Mouse (Mus musculus) embryonic stem cell, embryonic (primary cell): ENCODE data around the gene Tmc7.

Experiments
- CTCF ChIA-PET, 4 experiments: fragments of 300-600 bp in 2 of 4; fragments of 350-600 bp in 2 of 4; sonication (Branson Sonifier 250); formaldehyde crosslinking; loops; one replicate each; lab custom pipeline; 2022; ENCODE audit warnings: inconsistent platforms in 2 of 4; lab: Charles Lee
- POLR2A ChIA-PET, 4 experiments: fragments of 300-600 bp in 2 of 4; fragments of 350-600 bp in 2 of 4; sonication (Branson Sonifier 250); formaldehyde crosslinking; loops; one replicate each; lab custom pipeline; 2022; ENCODE audit warnings: antibody characterized with exemption in 4 of 4, inconsistent platforms in 1 of 4; lab: Charles Lee

Tmc7 gene

DNA sequence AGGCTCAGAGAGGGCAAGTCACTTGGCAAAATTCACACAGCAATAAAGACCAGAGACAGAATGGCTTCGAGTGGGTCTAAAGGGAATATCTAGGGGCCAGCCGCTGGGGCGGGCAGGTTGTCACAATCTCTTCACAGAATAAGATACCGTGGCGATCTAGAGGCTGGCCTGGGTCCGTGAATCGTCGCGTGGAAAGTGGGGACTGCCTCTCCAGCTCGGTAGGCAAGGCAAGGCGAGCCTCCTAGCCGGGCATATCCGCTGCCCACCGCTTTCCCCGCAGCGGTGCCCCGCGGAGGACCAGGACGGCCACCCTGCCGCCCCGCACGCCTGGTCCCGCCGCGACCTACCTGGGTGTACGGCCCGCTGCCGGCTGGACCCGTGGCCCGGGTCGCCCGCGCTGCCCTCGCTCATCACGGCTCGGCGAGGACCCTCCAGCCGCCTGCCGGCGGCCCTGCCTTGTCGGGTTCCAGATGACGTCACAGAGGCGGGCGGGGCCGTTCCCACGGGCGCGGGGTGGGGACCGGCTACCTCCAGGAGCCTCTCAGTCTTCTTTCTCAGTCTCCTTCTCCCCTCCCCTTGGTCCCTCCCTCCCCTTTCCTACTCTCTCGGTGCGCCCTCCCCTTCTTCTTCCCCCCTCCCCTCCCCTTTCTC is at the start of gene Tmc7:
Gene Tmc7 (minus strand): TSS at position 480 of the 651 bp plus-strand sequence.
- POLR2A ChIA-PET: interaction anchor here in 3 of 4 experiments (0.6 to 9.3 kb wide), 16 partner anchors 9 to 1314 kb away, joined by 3 to 121 read pairs (median 4); partner anchors contain the start of gene Coq7 (in 1 of the 3)

DNA sequence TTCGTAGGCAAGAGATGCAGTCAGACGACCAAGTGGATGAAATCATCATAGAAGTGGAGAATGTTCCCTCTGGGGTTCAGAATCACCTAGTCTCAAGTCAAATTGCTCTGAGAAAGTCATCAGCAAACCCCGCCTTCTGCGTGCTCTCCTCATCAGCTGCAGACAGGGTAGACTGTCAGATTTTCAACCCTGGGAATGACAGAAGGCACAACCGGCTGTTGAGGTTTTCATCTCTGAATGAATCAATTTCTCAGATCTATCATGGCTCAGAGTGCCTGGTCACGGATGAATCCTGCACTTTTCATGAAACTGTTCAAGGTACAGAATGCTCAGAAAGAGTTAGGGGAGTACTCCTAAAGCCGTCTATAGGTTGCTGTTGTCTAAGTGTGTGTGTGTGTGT is 49.4 kb upstream of the Tmc7 start:
- ChIA-PET CTCF (no interaction called here), POLR2A (interaction anchor here in 1 of 4 experiments (0.7 kb wide), 1 partner anchor 429 kb away, joined by 4 read pairs; no protein-coding TSS in a partner anchor)

More for the DNA sequence above, at the start of gene Tmc7:
- CTCF ChIA-PET: interaction anchor here in 3 of 4 experiments (0.6 to 2.3 kb wide), 7 partner anchors 9 to 279 kb away, joined by 4 to 19 read pairs (median 7); no protein-coding TSS in a partner anchor

DNA sequence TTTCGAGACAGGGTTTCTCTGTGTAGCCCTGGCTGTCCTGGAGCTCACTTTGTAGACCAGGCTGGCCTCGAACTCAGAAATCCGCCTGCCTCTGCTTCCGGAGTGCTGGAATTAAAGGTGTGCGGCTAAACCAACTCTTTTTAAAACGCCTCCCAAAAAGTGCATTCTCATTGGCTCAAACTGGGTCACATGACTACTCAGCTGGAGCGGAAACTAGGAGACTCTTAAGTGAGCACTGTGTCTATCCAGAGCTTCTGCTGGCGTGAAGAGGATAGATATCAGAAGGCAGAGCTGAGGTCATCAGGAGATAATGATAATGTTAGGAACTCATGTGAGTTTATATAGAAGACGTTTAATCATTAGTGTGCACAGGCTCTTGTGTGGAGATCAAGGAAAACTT is 48.6 kb upstream of the Tmc7 start:
- POLR2A ChIA-PET: interaction anchor here in 1 of 4 experiments (0.7 to 1.3 kb wide), 2 partner anchors 38 to 78 kb away, joined by 3 to 6 read pairs; no protein-coding TSS in a partner anchor
- CTCF ChIA-PET: no interaction called here

DNA sequence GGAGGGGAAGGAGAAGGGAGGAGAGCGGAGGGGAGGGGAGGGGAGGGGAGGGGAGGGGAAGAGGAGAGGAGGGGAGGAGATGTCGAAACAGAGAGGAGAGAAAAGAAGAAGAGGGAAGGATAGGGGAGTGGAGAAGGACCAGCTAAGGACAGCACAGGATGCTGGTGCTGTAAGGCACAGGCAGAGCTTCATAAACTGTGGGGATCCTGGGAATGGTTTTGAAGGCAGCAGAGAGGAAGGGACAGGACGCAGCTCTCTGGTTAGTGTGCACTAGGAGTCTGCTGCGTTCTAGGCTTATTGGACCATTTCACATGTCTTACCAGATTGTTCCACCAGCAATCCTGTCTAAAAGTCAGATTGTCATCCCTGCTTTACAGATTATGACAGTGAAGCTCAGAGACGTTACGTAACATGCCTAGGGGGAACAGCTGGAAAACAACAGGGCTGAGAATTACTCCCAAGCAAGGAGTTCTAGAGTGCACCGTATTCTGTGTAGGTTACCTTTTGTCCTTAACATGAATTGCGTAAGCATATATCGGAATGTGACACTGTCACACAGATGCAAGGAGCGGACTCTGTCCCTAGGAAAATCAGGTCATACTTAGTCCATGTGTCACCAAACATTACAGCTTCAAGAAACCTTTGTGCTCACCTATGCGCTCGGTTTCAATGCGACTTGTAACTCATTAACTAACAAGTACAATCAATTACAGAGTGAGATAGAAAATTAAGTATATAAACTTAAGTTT is 43.2 kb upstream of the Tmc7 start:
- ChIA-PET POLR2A (interaction anchor here in 1 of 4 experiments (1.6 kb wide), 1 partner anchor 34 kb away, joined by 5 read pairs; no protein-coding TSS in a partner anchor), CTCF (interaction anchor here in 1 of 4 experiments (1.3 kb wide), 1 partner anchor 109 kb away, joined by 3 read pairs; no protein-coding TSS in a partner anchor)

DNA sequence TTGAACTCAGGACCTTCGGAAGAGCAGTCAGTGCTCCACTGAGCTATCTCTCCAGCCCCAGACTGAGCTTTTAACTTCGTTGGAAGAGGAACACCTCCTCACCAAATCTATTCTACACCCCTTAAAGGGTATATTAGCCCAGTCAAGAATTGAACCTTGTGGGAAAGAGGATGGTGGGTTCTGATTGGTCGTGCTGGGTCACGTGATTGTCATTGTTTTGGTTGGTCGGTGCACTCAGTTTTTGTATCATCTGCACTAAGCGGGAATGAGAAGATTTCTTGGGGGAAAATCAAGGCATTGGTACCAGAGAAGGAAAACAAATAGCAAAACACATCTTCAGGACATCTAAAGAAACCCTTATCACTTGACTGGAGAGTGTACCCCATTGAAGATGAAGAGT is 36.6 kb upstream of the Tmc7 start:
- CTCF ChIA-PET: interaction anchor here in 1 of 4 experiments (0.6 kb wide), 1 partner anchor 170 kb away, joined by 3 read pairs; no protein-coding TSS in a partner anchor

DNA sequence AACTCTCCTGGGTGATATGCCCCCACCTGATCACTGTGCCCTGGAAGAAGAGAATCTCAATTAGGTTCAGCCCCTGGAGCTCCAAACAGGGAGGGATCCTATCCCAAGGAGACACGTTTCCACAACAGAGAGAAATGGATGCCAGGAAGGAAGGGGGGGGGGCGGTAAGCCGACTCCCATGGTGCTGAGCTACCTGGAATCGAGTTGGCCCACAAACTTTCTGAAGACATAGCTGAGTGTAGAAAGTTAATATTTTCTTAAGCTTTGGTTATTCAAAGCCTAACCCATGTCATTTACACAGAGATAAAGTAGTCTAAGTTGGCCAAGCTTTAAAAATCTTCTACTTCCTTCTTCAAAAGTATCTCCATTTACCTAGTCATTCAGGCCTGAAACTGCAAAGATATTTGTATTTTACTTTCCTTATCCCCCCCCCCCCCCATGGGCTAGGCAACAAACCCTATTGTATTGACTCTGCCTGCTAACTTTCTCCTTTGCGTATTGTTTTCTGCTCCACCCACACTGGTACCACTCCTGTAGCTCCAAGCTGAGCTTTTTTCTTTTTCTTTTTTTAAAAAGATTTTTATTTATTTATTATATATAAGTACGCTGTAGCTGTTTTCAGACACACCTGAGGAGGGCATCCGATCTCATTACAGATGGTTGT is 35.8 kb upstream of the Tmc7 start:
- ChIA-PET POLR2A (interaction anchor here in 3 of 4 experiments (0.6 to 1.5 kb wide), 8 partner anchors 12 to 411 kb away, joined by 3 to 7 read pairs (median 4); partner anchors contain the start of gene Tmc5 (in 1 of the 3)), CTCF (interaction anchor here in 2 of 4 experiments (0.5 to 0.6 kb wide), 2 partner anchors 111 to 172 kb away, joined by 5 to 13 read pairs; no protein-coding TSS in a partner anchor)

More for the DNA sequence above, 36.6 kb upstream of the Tmc7 start:
- POLR2A ChIA-PET: interaction anchor here in 2 of 4 experiments (1.1 to 1.2 kb wide), 2 partner anchors 24 to 233 kb away, joined by 3 to 4 read pairs; partner anchors contain the start of gene Tmc5 (in 1 of the 2)

DNA sequence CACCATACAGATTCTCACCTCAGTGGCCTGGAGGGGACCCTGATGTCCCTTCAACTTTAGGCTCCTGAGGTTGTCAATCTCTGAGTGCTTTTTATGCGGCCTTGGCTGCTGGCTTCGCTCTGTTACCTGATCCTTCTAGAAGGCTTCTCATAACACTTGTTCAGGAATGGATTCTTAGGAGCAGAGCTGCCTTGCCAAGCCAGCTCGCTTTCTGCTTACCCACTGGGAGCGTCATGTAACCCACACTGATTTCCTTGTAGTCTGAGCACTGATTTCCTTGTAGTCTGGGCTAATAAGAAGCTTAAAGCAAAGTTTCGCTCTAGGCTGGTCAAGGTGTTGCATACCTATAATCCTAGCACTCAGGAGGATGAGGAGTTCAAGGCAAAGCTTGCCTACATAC is 33.6 kb upstream of the Tmc7 start:
- ChIA-PET POLR2A (interaction anchor here in 2 of 4 experiments (0.7 kb wide), 2 partner anchors 17 to 559 kb away, joined by 3 read pairs; no protein-coding TSS in a partner anchor), CTCF (no interaction called here)

DNA sequence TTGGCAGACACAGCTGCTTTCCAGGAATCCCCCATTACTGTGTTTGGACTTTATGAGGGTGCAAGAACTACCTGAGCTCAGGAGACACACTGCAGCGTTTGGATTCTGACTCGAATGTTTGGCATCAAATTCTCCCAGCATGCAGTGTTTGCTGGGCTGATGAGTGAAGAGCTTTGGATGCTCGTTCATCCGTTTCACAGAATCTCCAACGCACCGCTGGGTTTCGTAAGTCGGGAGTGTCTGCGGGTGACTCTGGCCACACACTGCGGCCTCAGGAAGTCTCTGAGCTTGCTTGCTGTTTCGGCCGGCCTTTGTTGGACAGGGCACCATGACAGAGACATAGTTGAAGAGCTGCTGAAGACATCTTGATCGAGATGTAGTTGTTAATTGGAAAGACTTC is 29.5 kb upstream of the Tmc7 start:
- ChIA-PET CTCF (interaction anchor here in 2 of 4 experiments (0.7 to 1.0 kb wide), 2 partner anchors 75 to 165 kb away, joined by 3 to 6 read pairs; no protein-coding TSS in a partner anchor), POLR2A (interaction anchor here (0.7 to 7.9 kb wide), 12 partner anchors 9 to 124 kb away, joined by 3 to 44 read pairs (median 3); partner anchors contain the start of gene Tmc5 (in 2 of the 4))

DNA sequence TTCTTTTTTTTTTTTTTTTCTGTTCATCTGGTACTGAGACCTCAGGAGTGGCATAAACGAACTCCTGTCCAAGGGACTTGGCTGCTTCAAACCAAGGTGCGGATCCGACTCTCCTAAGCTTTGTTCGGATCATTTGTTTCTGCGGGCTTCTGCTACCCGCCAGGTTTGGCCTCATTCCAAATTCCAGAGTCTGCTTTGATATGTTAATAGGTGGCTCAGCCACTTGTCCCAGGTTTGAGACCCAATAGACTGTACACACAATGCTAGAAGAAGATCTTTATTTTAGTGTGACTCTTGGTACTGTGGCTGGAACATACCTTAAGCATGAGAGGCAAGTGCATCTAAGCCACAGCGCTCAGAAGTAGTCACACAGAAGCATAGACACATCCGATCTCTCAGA is 27.4 kb upstream of the Tmc7 start:
- POLR2A ChIA-PET: interaction anchor here in 3 of 4 experiments (0.6 to 7.9 kb wide), 5 partner anchors 18 to 129 kb away, joined by 3 to 44 read pairs (median 3); no protein-coding TSS in a partner anchor
- CTCF ChIA-PET: interaction anchor here in 2 of 4 experiments (0.6 to 1.5 kb wide), 2 partner anchors 17 to 77 kb away, joined by 3 to 4 read pairs; no protein-coding TSS in a partner anchor

DNA sequence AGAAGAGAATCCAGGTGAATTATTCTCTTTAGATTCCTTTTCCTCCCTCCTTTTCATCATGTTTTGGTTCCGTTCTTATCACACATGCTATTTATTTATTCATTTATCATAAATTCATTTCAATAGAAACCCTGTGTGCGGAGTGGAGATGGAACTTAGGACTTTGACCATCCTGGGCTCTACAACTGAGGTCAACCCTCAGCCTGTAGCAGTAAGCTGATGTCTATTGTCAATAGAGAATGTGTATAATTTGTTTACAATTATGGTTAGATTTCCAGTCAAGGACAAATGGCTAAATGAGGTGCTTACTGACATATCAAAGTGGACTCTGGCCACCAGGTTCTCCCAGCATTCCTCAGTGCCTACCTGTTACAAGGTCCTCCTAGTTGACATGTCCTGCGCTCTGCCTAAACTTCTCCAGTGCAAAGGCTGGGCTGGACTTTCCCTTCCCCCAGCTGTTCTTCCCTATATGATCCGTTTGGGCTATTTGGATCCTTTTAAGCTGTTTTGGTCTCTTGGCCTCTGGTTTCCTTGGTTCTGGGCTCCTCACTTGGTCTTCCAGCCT is 26.7 kb upstream of the Tmc7 start:
- ChIA-PET POLR2A (interaction anchor here in 3 of 4 experiments (0.8 to 7.9 kb wide), 5 partner anchors 17 to 129 kb away, joined by 3 to 44 read pairs (median 3); no protein-coding TSS in a partner anchor), CTCF (interaction anchor here in 2 of 4 experiments (0.6 to 1.5 kb wide), 3 partner anchors 16 to 77 kb away, joined by 3 to 11 read pairs (median 4); no protein-coding TSS in a partner anchor)

DNA sequence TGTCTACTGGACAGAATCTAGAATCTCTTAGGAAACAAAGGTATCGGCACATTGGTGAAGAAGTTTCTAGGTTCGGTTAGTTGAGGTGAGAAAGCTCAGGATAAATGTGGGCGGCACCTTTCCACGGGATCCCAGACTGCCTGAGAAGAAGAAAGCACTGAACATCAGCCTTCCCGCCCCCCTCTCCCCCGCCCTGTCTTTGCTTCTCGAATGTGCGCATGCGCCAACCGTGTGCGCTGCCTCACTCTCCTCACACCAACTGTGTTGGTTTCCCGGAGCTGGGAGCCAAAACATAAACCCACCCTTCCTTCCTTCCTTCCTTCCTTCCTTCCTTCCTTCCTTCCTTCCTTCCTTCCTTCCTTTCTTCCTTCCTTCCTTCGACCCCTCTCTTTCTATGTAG is 26.2 kb upstream of the Tmc7 start:
- ChIA-PET CTCF (interaction anchor here in 2 of 4 experiments (0.6 to 1.5 kb wide), 2 partner anchors 63 to 78 kb away, joined by 4 to 11 read pairs; no protein-coding TSS in a partner anchor), POLR2A (interaction anchor here in 3 of 4 experiments (0.7 to 7.9 kb wide), 4 partner anchors 14 to 84 kb away, joined by 3 to 44 read pairs (median 4); partner anchors contain the start of gene Tmc5 (in 1 of the 3))

DNA sequence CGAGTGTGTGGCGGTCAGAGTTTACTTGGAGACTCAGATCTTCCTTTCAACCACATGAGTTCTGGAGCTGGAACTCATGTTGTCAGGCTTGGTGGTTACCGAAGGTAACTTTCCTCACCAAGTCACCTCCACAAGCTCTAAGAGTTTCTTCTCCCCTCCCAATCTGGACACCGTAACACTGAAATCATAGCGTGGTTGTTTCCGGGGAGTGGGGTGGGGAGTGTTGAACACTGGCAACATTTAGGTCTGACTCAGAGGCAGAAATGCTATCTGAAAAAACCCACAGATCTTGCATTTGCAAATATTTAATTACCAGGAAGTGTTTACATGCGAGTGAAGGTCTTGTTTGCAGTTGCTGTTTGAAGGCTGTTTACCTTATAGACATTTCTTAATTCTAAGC is 25.3 kb upstream of the Tmc7 start:
- POLR2A ChIA-PET: interaction anchor here in 2 of 4 experiments (0.8 to 7.9 kb wide), 3 partner anchors 15 to 26 kb away, joined by 3 to 44 read pairs (median 6); partner anchors contain the start of gene Tmc7 (in 1 of the 2)
- CTCF ChIA-PET: no interaction called here

DNA sequence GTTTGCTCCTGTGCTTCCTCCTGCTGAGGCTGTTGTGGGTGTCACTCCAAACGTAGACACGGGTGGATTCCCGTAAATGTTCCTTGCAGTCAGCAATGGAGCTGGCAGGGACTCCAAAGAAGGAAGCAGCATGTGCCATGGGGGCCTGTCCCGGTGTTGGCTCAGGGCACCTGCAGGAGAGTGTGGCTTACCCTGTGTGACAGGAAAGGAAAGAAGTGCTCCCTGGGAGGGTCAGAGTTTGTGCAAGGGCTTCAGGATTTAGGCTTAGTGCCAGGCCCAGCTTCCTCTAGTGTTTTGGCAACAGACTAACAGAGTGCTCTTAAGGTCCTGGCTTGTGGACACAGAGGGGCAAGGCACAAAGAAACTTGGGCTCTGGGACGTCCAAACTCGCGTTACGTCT is 20.3 kb upstream of the Tmc7 start:
- POLR2A ChIA-PET: no interaction called here
- CTCF ChIA-PET: no interaction called here

DNA sequence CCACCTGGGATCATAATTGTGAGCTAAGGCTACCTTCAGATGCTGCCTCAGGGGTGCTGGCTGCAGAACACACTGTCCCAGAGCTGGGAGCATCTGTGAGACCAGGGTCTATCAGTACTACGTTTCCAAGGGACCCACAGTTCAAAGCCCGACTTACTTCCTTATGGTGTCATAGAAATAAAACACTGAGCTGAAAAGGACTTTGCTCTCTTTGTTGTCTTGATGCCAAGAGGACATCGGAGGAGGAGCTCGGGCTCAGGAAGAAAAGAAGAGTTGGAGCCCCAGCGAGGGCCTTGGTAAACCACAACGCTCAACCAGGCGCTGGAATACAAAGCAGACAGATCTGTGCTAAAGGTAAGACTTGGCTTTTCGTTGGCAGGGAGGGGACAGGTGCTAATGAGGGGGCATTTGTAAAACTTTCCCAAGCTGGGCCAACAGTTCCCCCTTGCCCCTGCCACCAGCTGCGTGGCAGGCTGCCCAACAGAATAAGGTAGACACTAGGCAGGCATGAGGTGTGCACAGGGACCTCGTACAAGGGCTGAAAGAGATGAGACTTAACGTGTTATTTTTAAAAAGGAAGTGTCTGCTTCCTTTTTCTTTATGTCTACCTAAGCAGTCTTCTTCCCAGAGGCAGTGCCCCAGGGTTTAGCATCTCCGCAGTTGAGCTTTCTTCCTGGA is 15.6 kb upstream of the Tmc7 start:
- ChIA-PET CTCF (no interaction called here), POLR2A (interaction anchor here in 1 of 4 experiments (0.7 to 9.2 kb wide), 5 partner anchors 15 to 151 kb away, joined by 3 to 70 read pairs (median 3); no protein-coding TSS in a partner anchor)

DNA sequence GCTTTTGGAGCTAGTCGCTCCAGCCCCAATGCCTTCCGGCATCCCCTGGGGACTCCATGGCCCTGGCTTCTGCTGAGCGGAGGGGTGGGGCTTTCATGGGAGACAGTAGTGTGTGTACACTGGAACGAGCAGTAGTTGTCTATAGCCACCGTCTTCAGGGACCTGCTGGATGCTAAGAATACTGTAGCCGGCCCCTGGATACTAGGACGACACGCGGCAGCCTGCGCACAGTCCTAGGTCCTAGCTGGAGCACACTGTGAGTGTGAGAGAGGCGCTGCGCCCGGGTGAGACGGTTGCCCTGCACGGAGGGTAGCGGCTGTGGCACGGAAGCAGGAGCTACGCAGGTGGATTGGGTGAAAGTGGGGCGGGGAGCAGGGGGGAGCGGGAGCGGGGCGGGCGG is 12.7 kb upstream of the Tmc7 start, which contains the start of gene Tmc5:
Gene Tmc5 (plus strand): TSS at position 97 of the 400 bp plus-strand sequence.
- ChIA-PET POLR2A (interaction anchor here in 3 of 4 experiments (0.5 to 9.2 kb wide), 20 partner anchors 13 to 418 kb away, joined by 3 to 70 read pairs (median 3); no protein-coding TSS in a partner anchor), CTCF (interaction anchor here in 3 of 4 experiments (0.6 to 2.3 kb wide), 10 partner anchors 31 to 1959 kb away, joined by 3 to 7 read pairs (median 4); no protein-coding TSS in a partner anchor)

DNA sequence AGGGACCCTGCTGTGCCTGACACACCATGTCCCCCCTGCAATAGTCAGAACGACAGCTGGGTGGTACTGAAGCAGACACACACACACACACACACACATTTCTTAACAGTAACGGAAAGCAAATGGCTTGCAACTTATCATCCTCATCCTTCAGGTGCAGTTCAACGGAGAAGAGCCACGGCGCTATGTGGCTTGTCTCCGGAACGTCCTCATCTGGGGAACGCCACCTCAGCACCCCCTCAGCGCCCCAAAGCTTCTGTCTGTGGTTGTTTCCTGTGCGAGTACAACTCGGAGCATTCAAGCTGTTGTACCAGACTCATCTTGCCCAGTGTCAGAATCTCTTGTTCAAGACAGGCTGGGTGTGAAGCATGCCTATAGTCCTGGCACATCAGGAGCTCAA is 11.7 kb upstream of the Tmc7 start:
- ChIA-PET CTCF (interaction anchor here in 2 of 4 experiments (1.0 to 2.3 kb wide), 7 partner anchors 77 to 415 kb away, joined by 3 to 7 read pairs (median 4); no protein-coding TSS in a partner anchor), POLR2A (interaction anchor here in 3 of 4 experiments (0.9 to 9.2 kb wide), 9 partner anchors 12 to 144 kb away, joined by 3 to 70 read pairs (median 4); partner anchors contain the start of gene Tmc7 (in 1 of the 3))
